Mouse (Mus musculus) forebrain, embryonic 10.5 days (tissue): ENCODE measurements around the gene Tenm4. TPM values are rescaled to one million over a fixed set of nuclear protein-coding genes. Genes with fewer than 3 reads are reported as not detected.

Experiments used
- DNase-seq: peaks from one replicate; pipeline ENCODE4 v3.0.0-alpha.2; 2017; ENCODE audit warnings: low spot score; ENCODE audit errors: extremely low spot score
- H3K27ac ChIP-seq: fragments of 300-500 bp; sonication (generic); 2 replicates; pipeline ENCODE4 v1.5.1; 2016; ENCODE audit warnings: mild to moderate bottlenecking
- H3K27me3 ChIP-seq: fragments of 300-500 bp; sonication (generic); 2 replicates; pipeline ENCODE4 v1.6.1; 2016; ENCODE audit warnings: mild to moderate bottlenecking; ENCODE audit not compliant: poor library complexity, severe bottlenecking
- H3K36me3 ChIP-seq: fragments of 300-500 bp; sonication (generic); replicated peaks from 2 replicates; pipeline ENCODE4 v1.6.1; 2016; ENCODE audit warnings: mild to moderate bottlenecking, moderate library complexity
- H3K4me1 ChIP-seq: fragments of 300-500 bp; sonication (generic); 2 replicates; pipeline ENCODE4 v1.6.1; 2016
- H3K4me3 ChIP-seq: fragments of 300-500 bp; sonication (generic); 2 replicates; pipeline ENCODE4 v1.5.1; 2016; ENCODE audit warnings: mild to moderate bottlenecking, moderate library complexity
- H3K9me3 ChIP-seq: fragments of 300-500 bp; sonication (generic); 2 replicates; pipeline ENCODE4 v1.6.1; 2016; ENCODE audit warnings: mild to moderate bottlenecking, moderate library complexity
- WGBS: fragments of 180-500 bp; shearing (Covaris S2); methylation state at CpG from one replicate; pipeline ENCODE4 v1.1.7; 2016; 5-methylcytosine and 5-hydroxymethylcytosine counted together
- polyA plus RNA-seq: library from polyadenylated mRNA; unstranded; fragments of >200 nt; fragmentation: Nextera tagmentation; extraction: Ambion mirVana; gene quantifications from 2 replicates; pipeline ENCODE4 v1.2.1, GENCODE M21; 2016

Gene Tenm4
- polyA plus RNA-seq, 1 experiment from 2014 or later: 27.9 TPM

DNA sequence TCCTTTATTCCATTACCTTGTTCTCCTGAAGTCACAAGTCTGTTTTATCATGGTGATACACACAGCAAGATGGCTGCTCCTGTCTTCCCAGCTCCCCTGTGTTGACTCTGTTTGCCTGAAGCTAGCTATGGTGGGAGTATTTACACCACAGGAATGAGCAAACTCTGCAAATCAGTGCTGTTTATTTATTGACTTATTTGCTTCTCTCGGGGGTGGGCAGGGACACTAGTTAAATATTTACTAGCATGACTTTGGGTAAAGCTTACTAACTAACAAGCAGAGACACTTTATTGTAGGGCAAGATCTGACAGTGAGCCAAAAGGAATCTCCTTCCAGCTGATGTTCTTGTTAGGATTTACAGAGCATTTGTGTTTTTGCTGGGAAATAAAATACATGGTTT is 160.1 kb downstream of the Tenm4 start:
- 80% methylated on average over 1 of the region's 1 CpGs for WGBS
- no peaks in the 10 kb centered on the region for H3K27me3 ChIP-seq
- no peak overlapping the region for H3K4me3 ChIP-seq
- H3K36me3 ChIP-seq: no peaks in the 10 kb centered on the region
- no peak for DNase-seq
- H3K4me1 ChIP-seq: peaks cover 5% of the 10 kb centered on the region
- no peaks in the 10 kb centered on the region for H3K9me3 ChIP-seq
- no peak overlapping the region for H3K27ac ChIP-seq

DNA sequence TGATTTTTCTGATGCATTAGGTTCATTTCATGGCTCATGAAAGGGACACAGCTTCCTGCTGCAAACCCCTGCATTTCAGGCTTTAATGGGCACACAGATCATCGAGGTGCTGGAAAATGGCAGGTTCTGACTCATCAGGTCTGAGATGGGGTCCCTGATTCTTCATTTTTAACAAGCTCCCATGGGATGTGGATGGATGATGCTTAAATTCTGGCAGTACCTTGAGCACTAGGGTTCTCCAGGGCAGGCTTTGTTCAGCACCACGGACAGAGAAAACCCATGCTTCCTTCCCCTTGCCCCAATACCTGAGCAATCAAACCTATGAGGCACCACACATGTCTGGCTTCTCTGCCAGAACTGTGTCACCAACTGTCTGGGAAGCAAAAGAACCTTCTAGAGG is 163.3 kb downstream of the Tenm4 start:
- Histone ChIP-seq H3K9me3 (no peaks in the 10 kb centered on the region), H3K4me1 (peaks cover 19% of the 10 kb centered on the region), H3K27me3 (no peaks in the 10 kb centered on the region), H3K4me3 (no peak overlapping the region), H3K36me3 (no peaks in the 10 kb centered on the region), H3K27ac (no peak overlapping the region)
- 47% methylated on average over 2 of the region's 2 CpGs for WGBS
- DNase-seq: no peak

DNA sequence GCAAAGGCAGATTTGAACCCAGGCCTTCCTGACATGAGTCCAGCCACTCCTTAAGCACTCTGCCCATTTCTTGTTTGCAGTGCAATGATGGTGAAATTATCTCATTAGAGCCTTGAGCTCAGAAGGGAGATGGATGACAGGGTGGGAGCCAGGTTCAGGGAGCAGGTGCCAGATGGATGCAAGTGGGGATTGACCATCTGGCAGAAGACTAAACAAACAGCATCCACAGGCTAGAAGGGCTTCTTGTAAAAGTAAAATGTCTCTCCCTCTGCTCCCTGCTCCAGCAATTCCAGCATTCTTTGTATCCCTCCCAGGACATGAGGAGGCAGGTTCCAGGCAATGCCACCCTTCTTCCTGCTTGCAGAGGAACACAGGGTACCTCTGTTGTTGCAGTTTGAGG is 165.3 kb downstream of the Tenm4 start:
- no peaks in the 10 kb centered on the region for H3K36me3 ChIP-seq
- no peaks in the 10 kb centered on the region for H3K27me3 ChIP-seq
- H3K4me1 ChIP-seq: peaks cover 26% of the 10 kb centered on the region
- no peak for DNase-seq
- H3K27ac ChIP-seq: no peak overlapping the region
- no peaks in the 10 kb centered on the region for H3K9me3 ChIP-seq
- no peak overlapping the region for H3K4me3 ChIP-seq

DNA sequence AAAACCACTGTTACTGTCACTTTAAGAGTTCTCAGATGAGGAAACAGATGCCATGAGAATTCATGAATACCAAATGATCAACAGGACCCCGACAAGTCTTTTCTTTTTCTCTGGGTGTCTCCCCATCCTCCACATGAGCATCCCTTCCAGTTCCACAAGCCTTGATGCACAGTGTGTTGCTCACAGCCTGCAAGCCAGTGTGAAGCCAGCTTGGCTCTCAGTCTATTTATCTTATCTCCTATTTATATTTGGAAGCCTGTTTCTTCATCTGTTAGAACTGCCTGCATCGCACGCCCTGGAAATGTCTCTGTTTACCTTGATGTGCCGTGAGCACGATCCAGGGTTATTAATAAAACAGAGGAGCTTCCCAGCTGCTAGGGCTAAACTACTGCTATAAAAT is 169.8 kb downstream of the Tenm4 start:
- no peak overlapping the region for H3K27ac ChIP-seq
- peaks cover 22% of the 10 kb centered on the region for H3K4me1 ChIP-seq
- H3K36me3 ChIP-seq: no peaks in the 10 kb centered on the region
- H3K27me3 ChIP-seq: no peaks in the 10 kb centered on the region
- H3K4me3 ChIP-seq: no peak overlapping the region
- no peaks in the 10 kb centered on the region for H3K9me3 ChIP-seq
- DNase-seq: no peak
- 91% methylated on average over 5 of the region's 5 CpGs for WGBS

DNA sequence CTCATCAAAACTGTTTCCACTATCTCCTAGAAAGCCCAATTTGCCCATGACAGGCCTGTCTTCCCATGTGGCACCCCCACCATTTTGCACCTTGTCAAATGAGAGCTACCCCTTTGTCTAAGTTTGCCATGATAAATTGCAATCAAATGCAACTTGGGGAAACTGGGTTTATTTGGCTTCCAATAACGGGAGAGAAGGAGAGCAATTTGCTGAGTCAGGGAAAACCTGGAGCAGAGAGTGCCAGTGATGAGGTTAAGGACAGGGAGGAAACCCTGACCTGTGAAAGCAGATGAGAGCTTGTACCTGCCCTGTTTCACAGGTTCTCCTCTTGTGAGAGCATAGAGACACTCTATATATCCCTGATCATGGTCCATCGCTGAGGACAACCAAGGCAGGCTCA is 170.4 kb downstream of the Tenm4 start:
- H3K9me3 ChIP-seq: no peaks in the 10 kb centered on the region
- DNase-seq: no peak
- peaks cover 18% of the 10 kb centered on the region for H3K4me1 ChIP-seq
- WGBS: 86% methylated on average over 2 of the region's 2 CpGs
- H3K27me3 ChIP-seq: no peaks in the 10 kb centered on the region
- H3K36me3 ChIP-seq: no peaks in the 10 kb centered on the region
- H3K27ac ChIP-seq: no peak overlapping the region
- no peak overlapping the region for H3K4me3 ChIP-seq

DNA sequence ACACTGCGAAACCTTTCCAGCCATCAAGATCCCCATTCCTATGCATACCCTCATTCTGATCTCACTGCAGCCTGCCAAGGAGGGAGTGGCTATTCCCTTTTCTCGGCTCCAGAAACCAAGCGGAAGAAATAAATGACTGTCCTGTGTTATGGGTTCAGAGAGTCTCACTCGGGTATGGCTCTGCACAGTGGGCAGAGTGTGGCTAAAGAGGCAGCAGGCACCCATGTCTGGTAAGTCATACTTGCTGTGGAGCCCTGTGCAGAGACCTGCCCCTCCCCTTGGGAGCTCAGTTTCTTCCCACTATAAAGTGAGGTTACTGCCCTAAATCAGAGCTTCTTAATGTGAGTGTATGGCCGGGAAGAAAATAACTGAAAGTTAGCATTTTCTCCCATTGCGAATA is 171.9 kb downstream of the Tenm4 start:
- no peak for DNase-seq
- Histone ChIP-seq H3K4me3 (no peak overlapping the region), H3K4me1 (peaks cover 9% of the 10 kb centered on the region; the same call in 1 of the 2 replicates), H3K36me3 (no peaks in the 10 kb centered on the region), H3K27me3 (no peaks in the 10 kb centered on the region), H3K27ac (no peak overlapping the region), H3K9me3 (no peaks in the 10 kb centered on the region)
- WGBS: 89% methylated on average over 6 of the region's 6 CpGs

DNA sequence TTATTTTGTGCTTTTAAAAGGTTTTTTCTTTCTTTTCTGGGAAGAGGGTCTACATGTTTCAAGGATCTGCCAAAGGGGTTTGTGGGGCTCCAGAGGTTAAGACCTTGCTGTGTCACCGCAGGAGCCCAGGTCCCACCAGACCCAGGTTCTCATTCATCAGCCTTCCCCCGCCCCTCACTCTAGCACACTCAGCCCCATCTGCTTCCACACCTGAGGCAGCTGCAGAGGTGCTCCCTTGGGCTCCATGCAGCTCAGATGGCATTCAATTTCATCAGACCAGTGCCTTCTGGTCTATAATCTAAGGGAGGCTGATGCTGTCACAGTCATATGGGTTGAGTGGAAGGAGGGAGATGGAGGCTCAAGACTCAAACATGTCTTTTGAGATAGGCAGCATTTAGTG is 172.6 kb downstream of the Tenm4 start:
- H3K27me3 ChIP-seq: no peaks in the 10 kb centered on the region
- no peak overlapping the region for H3K27ac ChIP-seq
- 98% methylated on average over 2 of the region's 2 CpGs for WGBS
- H3K4me1 ChIP-seq: peaks cover 9% of the 10 kb centered on the region; the same call in 1 of the 2 replicates
- H3K4me3 ChIP-seq: no peak overlapping the region
- no peaks in the 10 kb centered on the region for H3K9me3 ChIP-seq
- no peaks in the 10 kb centered on the region for H3K36me3 ChIP-seq
- DNase-seq: no peak

DNA sequence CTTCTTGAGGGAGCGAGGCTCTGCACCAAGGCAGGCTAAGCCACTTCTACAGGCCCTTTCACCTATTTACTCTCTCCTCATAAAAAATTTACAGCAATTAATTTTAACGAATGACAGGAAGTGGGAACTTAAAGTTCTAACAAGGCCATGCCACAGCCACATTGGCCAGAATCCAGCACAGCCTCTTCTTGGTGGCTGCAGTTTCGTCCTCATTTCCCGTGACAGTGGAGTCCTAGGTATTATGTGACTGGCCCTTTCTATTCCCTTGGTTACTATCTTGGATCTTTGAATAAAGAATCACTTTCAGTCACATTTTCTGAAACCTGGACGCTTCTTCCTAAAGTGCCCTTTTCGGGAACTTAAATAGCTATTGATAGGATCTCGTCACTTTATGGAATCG is 181.6 kb downstream of the Tenm4 start:
- peaks cover 43% of the 10 kb centered on the region for H3K4me1 ChIP-seq
- no peaks in the 10 kb centered on the region for H3K27me3 ChIP-seq
- no peak for DNase-seq
- no peak overlapping the region for H3K27ac ChIP-seq
- no peaks in the 10 kb centered on the region for H3K9me3 ChIP-seq
- no peaks in the 10 kb centered on the region for H3K36me3 ChIP-seq
- H3K4me3 ChIP-seq: no peak overlapping the region
- 87% methylated on average over 8 of the region's 8 CpGs for WGBS

DNA sequence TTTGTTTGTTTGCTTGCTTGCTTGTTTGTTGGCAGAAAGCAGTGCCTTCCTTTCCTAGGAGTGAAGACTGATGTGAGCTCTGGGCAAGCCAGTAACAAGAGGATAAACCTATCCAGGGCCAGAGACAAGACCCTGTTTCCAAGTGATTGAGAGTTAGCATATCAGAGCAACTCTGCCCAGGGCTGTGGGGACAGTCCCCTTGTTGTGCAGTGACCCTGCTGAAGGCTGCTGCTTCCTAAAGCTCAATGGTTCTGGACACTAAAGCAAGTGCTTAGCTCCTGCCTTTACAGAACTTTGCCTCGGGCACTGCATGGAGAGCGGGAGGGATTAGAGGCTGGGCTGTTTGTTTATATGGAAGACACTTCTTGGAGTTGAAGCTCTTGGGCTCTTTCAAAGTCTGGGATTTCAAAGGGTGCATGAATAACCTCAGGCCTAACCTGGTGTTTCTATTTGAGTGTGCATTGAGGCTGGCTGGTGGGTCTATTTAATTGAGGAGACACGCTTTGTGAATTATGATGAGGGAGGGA is 185.3 kb downstream of the Tenm4 start:
- Histone ChIP-seq H3K4me1 (peaks cover 46% of the 10 kb centered on the region), H3K36me3 (no peaks in the 10 kb centered on the region), H3K9me3 (no peaks in the 10 kb centered on the region), H3K27ac (no peak overlapping the region), H3K27me3 (no peaks in the 10 kb centered on the region), H3K4me3 (no peak overlapping the region)
- peak; percentile 23 for DNase-seq
- WGBS: 17% methylated on average over 3 of the region's 3 CpGs

DNA sequence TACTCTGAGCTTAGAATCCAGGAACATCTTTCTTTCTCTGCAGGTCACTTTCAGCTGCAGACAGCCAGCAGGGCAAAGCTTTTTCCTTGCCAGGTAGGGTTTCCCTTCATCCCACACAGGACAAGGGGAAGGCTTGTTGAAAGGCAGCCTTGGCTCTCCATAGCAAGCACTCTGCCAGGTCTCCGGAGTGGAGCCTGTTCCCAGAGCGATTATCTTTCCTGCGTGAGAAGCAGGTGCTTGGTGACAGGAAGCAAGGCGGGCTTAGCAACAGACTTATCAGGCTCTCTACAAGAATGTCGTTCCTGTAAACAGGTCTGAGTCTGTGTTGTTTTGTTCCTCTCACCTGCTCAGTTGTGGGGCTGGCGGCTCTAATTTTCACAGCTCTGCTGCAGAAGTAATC is 186.5 kb downstream of the Tenm4 start:
- no peaks in the 10 kb centered on the region for H3K36me3 ChIP-seq
- no peak for DNase-seq
- H3K27ac ChIP-seq: peak overlapping the region; percentile 48; the same call in 1 of the 2 replicates

DNA sequence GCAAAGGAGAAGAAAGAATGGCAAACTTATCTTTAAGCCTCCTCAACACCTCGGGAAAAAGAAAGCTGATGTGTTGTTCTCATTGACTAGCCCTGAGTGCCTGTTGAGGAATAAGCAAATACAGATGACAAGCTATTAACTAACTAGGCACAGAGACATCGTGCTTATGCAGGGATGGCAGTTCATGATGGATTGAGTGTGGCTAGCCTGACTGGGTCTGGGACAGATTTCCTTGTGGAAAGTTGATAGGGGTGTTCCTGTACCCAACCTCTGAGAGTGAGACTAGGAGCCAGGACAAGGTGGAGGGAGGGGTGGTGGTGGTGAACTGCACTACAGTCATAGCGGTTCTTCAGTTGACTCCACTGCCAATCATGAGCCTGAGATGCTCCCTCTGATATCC is 192.3 kb downstream of the Tenm4 start:
- no peak overlapping the region for H3K4me3 ChIP-seq
- H3K27ac ChIP-seq: no peak overlapping the region
- 90% methylated on average over 3 of the region's 3 CpGs for WGBS
- peaks cover 5% of the 10 kb centered on the region; the same call in 1 of the 2 replicates for H3K4me1 ChIP-seq
- no peaks in the 10 kb centered on the region for H3K9me3 ChIP-seq
- no peaks in the 10 kb centered on the region for H3K27me3 ChIP-seq
- DNase-seq: no peak
- no peaks in the 10 kb centered on the region for H3K36me3 ChIP-seq

More for the DNA sequence above, 186.5 kb downstream of the Tenm4 start:
- H3K27me3 ChIP-seq: no peaks in the 10 kb centered on the region
- 71% methylated on average over 6 of the region's 6 CpGs for WGBS
- H3K4me3 ChIP-seq: no peak overlapping the region
- H3K4me1 ChIP-seq: peaks cover 42% of the 10 kb centered on the region
- no peaks in the 10 kb centered on the region for H3K9me3 ChIP-seq

DNA sequence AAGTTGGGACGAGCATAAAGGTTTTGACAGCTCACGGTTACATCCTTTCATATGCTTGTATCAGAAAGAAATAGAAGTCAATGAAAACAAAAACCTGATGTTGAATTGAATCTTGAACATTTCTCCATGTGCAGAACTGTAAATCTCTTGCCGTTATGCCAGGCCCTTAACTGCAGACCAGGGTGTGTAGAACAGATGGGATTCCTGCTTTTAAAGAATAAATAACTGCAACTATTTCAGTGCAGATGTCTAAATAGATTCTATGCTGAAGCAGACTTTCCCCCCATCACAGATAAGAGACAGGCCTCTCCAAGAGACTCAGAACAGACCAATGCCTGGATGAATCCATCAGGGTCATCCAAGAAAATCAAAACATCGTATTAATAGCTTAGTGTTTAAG is 198.9 kb downstream of the Tenm4 start:
- Histone ChIP-seq H3K36me3 (no peaks in the 10 kb centered on the region; the same call in 1 of the 2 replicates), H3K27ac (no peak overlapping the region), H3K27me3 (no peaks in the 10 kb centered on the region), H3K4me3 (no peak overlapping the region), H3K9me3 (no peaks in the 10 kb centered on the region), H3K4me1 (peaks cover 18% of the 10 kb centered on the region)
- no peak for DNase-seq
- 95% methylated on average over 4 of the region's 4 CpGs for WGBS

DNA sequence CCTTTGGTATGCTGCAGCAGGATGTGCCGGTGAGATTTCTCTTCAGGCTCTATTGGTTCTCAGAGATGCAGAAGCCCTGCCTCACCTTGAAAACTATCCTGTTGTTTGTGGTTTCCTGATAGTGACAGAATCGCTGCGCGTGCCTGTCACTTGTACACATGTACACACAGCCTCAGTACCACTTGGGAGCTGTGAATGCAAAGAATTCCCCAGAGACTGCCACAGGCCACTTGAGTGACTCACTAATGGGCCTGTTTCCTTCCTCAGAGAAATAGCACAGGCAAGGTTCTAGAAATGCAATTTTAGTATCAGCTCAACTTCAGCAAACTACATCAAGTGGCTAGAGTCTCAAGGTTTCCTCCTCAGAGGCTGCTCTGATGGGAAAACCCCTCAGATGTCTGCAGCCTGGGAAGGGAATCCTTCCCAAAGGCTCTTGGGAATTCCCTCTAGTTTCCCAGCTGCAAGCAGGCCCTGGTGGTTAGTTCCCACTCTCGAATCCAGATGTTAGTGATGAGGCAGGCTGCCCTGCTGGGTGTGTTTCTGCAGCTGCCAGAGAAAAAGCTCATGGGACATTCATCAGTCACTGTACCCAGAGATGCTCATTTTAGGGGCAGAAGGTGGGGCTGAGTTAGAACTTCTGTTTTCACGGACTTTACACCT is 203.1 kb downstream of the Tenm4 start:
- WGBS: 91% methylated on average over 6 of the region's 6 CpGs
- no peak for DNase-seq
- Histone ChIP-seq H3K4me1 (peaks cover 11% of the 10 kb centered on the region), H3K36me3 (no peaks in the 10 kb centered on the region; the same call in 1 of the 2 replicates), H3K27me3 (no peaks in the 10 kb centered on the region), H3K9me3 (no peaks in the 10 kb centered on the region), H3K4me3 (no peak overlapping the region), H3K27ac (no peak overlapping the region)
